Mouse (Mus musculus) layer of hippocampus, postnatal 36 days (tissue): ENCODE results near the gene Ablim2. TPM values are rescaled to one million over a fixed set of nuclear protein-coding genes. Genes with fewer than 3 reads are reported as not detected.

Experiments used
- DNase-seq, 2 experiments: peaks; one replicate each; pipeline ENCODE4 v3.0.0; 2022
- total RNA-seq, 2 experiments: library from RNA; stranded (reverse); gene quantifications; 2 replicates each; pipeline ENCODE4 v1.2.3; 2021

Gene Ablim2
- total RNA-seq, 2 experiments from 2014 or later, result 128 to 145 TPM

DNA sequence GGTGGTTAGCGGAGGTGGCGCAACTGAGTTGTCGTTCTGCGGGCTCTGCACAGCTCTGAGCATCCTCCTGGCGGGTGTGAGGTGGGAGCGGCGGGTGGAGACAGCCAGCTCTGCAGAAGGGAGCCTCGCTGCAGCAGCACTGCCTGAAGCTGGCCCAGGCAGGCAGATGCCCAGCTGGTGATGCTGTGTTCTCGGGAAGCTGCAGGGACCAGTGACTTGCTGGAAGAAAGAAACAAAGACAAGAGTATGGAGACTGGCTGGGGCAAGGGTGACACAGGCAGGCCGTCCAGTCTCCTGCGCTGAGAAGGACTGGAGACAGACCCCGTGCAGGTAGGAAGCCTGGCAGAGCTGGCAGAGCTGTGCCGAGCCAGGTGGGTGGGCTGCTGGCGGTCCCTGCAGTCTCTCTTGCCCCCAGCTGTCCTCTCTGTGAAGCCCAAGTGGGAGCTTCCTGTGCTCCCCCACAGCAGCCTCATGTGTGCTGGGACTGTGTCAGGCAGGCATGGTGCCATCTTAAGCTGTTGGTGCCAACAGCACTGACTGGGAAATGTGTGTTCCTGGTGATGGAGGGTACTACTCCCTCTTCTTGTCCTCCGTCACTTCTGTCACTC is 56.8 kb downstream of the Ablim2 start:
- DNase-seq, result peak; percentile 73 to 77

DNA sequence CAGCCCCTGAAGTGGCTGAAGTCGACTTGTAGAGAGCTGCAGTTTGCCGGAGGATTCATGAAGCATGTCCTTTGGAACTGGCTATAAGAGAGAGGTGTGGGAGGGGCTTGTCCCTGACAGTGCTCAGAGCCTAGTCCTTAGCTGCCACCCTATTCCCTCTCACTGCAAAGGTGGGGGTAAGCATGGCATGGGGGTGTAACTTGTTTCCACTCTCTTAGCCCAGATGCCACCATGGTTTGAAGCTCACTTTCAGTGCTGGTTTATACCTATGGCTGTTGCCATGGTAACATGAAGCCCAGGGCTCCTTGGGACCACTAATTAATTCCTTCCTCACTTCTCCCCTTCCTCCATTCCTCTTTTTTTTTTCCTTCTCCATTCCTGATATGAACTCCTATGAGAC is 57.4 kb downstream of the Ablim2 start:
- no peak for DNase-seq

DNA sequence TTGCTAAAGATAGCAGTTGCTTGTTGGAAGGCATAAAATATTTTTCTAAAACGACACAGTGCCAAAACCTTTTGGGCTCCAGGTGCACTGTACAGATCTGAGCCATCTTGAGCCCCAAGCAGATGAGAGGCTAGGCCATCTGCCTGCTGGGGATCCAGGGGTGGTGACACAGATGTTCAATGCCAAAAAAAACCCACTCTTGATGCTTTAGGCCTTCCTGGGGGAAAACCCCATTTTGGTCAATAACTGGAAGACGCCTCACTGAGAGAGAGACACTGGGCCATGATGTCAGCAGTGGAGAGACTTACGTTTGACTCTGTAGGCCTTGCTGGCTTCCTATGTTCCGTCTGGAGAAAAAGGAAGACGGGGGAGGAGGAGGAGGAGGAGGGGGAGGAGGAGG is 59.6 kb downstream of the Ablim2 start:
- DNase-seq, result no peak

DNA sequence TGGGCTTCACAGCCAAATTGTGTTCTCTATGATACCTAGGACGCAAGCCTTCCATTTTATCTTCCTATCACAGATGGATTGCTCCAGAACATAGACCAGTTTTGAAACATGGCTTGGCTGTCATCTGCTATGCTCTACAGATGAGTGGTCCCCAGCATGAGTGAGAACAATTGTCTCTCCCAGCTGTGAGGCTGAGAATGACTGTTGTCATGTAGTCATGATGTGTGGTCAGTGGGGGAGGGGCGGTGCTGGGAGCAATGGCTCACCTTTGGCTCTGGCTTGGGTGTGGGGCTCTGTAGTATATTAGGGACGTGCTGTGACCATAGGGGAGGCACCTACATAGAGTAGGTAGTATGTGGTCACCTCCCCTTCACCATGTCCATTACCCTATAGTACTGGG is 60.2 kb downstream of the Ablim2 start:
- DNase-seq, result no peak

DNA sequence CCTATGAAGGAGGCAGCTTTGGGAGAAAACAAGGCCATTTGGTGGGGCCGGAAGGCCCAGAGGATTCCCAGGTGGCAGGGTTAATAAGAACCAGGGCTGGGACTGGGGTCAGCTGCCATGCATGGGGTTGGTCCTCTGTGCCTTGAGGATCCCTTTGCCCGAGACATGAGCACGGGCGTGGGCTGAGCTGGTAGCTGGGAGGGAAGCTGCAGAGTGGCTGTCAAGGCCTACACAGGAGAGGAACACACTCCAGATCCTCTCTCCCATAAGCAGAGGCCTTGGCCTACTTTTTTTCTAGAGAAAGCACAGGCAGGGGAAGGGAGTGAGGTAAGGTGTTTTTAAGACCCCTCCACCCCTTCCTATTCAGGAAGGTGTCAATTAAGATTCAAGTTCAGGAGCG is 65.0 kb downstream of the Ablim2 start:
- DNase-seq, result no peak

DNA sequence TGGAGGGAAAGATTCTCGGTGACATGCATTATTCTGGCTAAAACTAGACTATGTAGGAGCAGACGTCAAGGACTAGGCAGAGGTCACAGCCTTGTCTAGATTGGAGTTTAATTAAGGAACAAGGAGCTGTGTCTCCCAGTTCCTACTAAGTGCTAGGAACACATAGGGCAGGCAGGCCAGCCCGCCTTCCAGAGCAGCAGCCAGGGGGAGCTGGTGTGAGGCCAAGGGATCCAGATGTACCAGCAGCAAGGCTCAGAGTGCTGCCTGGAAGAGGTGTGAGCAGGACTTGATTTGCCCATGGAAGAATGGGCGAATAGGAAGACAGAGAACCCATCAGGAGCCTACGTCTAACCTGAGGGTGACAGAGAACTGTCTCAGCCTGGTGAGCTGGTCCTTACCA is 68.8 kb downstream of the Ablim2 start:
- no peak for DNase-seq

DNA sequence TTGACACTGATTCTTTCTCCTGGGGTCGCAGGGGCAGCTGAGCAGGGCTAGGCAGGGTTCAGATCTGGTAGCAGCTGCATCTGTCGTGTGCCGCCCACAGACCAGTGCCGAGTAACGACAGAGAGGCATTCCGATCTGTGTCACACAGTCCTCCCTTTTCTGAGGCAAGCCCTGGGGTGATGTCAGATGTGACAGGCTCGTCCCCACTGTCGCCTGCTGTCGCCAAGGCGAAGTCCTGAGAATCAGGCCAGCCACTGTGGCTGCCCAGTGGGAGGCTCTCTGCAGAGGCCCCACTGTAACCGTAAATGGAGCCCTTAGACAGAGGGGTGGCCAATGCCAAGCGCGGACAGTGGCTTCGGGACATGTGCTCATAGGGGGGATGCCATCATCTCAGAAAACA is 69.4 kb downstream of the Ablim2 start:
- peak; percentile 41 to 70 for DNase-seq

DNA sequence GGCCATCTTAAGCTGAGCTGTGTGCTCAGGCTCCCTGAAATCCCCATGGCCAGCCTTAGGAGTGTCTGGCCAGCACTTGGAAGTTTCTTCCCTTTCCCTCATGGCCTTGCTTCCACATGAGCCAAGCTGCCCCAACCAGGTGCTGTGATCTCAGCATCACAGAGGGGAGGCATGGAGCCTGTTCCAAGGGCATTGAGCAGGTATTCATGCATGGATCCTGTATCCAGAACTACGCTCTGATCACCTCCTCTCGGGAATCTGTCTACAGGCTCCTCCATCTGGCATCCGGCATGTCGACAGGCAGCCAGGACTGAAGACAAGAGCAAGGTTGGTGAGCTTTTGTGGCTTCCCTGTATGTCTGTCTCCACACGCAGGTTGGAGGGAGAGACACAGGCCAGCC is 70.2 kb downstream of the Ablim2 start:
- DNase-seq, result no peak

DNA sequence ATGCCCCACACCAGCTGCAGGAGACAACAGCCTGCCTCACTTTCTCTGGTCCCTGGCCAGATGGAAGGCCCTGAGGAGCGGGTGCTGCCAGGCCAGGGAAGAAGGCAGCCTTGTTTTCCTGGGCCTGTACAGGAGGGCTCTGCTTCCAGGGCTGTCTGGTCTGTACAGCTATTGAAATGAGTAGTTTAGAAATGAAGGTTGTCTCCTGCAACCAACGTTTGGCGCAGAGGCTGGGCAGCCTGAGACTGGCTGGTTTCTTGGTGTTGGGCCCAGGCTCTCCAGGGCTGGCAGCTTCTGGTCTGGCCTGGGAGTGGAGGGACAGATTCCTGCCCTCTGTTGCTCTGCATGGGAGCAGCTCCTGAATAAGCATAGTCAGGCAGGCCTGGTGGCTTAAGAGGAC is 72.4 kb downstream of the Ablim2 start:
- DNase-seq, result peak; percentile 46 to 72

DNA sequence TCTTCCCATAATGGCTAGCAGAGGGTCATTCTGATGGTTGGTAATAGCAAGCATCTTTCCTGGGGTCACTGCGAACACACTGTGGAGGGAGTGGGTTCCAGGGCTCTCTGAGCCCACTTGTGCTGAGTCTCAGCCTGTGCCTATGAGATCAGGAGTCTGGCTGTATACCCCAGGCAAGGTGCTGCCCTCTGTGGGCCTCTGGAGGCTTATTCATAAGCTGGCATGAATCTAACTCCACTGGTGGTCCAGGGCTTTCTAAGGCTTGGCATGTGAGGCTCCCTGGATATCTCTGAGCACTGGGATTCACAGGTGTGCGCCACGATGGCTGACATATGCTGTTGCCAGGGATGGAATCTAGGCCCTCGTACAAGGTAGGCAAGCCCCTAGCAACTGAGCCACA is 76.2 kb downstream of the Ablim2 start:
- DNase-seq, result no peak

DNA sequence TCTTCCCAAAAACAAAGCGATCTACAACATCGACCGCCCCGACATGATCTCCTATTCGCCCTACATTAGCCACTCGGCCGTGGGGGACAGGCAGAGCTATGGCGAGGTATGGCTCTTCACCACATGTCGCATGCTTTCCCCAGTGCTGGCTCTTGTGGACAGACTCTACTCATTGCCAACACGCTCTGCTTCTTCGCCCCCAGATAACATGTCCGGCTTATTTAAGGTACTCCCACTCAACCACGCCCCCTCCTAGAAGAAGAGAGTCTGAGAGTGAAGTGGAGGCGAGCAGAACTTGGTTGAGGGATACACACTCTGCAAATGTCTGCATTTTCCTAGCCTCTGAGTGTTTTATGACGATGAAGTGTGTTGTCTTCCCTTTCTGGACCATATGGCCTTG is 79.3 kb downstream of the Ablim2 start:
- no peak for DNase-seq

DNA sequence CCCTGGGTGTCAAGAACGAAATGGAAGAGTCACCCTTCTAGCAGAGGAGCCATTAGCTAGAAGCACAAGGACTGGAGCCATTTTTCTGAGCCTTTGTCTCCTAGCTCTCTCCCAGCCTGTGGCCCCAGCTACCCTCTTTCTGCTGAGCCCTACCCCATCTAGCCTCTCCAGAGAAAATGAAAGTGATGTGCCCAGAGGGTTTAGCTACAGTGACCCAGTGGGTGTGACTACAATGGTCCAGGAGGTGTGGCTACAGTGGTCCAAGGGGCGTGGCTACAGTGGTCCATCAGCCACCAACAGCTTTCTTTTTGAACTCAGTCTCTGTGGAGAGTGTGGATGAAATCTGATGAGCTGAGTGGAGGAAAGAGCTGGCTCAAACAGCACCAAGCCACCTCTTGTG is 81.6 kb downstream of the Ablim2 start:
- DNase-seq, result no peak

DNA sequence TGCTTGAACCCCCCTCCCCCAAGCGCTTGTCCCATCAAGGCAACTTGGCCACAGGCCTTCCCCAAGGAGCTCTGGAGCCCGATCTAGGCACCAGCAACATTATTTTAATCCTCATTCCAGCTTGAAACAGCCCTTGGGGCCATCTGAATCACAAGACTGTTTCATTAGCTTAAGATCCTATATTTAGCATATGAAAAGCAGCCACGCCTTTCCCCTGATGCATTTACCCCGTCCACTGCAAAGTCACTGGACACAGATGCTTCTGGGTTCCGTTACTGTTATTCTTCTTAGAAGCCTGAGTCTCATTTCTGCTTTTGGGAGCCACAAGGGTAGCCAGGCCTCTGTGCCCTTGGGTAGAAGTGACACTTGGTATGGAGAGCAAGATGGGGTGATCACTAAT is 93.8 kb downstream of the Ablim2 start:
- no peak for DNase-seq

DNA sequence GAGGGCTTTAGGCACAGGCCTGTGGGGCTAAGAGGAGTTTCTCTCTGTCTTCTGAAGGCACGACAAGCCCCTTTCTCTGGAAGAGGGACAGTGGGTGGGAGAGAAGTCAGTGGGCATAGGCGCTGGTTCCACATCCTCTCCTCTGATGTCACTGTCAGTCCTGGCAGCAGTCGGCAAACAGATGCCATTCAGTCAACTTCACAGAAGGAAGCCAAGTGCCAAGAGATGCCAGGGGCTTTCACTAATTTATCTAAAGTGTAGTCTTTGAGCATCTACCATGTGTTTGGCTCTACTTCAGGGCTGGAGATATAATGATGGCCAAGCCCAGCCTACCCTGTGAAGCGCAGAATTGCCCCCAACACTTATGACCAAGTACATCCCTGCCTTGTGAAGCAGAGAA is 95.8 kb downstream of the Ablim2 start:
- no peak for DNase-seq

DNA sequence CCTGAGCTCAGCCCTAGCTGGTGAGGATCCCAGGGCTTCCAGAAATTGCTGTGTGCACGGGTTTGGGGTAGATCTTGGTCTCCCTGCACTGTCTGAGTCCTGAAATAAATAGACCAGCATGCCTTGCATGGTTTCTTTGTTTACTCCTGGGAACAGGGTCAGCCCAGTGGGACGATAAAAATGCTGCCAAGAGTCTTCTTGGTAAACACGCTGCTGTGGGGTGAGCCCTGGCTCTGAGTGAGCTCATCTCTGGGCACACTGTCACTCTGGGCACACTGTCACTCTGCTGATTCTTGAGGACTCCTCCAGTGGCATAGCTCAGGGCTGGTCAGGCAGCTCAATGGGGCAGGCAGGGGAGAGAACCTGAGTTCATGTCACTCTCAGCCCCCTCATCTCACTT is 98.6 kb downstream of the Ablim2 start:
- no peak for DNase-seq

DNA sequence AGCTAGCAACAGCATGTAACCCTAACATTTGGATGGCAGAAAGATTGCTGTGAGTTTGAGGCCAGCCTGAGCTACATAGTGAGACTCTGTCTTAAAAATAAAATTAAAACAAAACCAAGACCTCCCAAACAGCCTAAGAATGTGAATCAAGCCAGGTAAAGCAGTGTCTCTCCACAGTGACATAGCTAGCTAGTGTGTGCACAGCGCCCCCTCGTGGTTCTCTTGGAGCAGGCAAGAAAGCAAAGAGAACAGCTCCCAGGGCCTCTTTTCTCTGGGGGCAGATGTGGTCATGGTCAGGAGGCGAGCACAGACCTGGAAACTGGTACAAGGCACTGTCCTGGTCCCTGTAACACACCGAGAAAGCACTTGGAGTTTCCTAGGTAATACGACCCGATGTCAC is 100.4 kb downstream of the Ablim2 start:
- peak; percentile 45 to 51 for DNase-seq

DNA sequence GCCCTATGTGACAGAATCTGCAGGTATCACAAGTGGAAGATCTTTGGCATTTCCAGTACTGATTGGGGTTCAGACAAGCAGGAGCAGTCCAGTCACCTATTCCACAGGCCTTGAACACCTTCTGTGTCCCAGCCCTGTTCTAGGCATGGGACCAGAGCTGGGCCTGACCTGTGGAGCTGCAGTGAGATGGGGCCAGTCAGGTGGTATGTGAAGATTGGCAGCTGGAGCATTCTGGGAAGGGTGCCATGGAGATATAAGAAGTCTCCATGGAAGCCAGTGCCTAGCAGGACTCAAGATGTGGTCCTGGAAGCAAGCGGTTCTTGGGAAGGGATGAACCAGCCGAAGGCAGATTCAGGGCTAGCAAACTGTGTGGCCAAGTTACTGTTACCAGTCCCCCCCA is 103.8 kb downstream of the Ablim2 start:
- no peak for DNase-seq

DNA sequence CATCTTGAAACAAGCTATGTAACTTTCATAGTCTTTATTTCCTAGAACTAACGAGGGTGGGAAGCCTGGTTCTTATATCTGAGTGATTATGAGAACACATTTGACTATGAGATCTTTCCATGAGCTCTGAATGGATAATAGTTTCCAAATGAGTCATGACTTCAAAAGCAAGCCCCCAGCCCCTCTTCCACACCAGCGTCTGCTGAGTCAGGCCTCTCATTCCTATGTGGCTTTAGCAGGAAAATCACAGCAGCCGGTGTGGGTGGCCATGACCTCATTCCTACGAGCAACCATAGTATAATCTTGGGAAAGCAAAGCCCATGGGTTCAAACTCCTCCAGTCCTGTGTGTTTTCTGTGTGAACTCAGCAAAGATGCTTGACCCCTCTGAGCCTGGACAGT is 112.3 kb downstream of the Ablim2 start:
- DNase-seq, result no peak

DNA sequence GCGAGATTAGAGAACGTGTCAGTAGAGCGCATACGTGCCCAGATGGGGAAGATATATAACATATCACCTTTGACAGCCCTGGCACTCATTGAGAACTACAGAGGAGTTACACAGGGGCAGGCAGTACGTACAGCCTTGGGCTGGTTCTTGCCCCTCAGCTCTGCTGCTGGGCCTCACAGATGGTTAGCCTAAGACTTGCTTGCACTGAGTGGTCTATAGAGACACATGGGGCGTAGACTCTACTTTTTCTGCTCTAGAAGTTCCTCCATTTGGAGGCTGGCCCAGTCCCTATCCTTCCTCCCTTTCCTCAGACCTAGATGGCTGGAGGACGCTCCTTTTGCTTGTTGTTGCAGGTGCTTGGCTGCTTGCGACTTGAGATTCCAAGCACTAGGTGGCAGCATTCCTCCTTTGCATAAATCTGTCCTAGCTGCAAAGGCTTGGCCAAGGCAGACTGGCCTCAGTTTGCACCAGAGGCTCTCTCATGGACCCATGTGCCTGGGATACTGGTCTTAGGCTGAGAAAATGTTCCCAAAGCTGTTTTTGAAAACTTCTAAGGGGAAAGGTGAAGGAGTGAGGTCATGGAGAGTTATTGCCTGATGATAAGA is 112.8 kb downstream of the Ablim2 start:
- DNase-seq, result peak; percentile 63 to 66

DNA sequence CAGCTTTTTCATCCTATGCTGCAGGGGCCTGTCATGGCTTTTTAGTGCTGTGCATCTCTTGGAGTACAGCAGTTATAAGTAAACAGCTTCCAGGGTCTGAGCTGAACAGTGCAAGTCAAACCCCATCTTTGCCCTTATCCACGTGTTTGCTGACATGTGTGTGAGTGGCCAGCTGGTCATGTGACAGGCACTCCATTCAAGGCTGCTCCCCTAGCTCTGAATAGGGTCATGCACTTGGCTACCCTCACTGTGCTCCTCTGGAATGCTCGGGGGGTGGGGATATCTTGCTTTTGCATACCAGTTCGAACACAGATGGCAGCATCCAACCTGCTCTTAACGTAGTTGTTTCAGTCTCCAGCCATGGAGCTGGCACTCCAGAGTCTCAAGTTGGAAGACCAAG is 115.7 kb downstream of the Ablim2 start:
- DNase-seq, result no peak

DNA sequence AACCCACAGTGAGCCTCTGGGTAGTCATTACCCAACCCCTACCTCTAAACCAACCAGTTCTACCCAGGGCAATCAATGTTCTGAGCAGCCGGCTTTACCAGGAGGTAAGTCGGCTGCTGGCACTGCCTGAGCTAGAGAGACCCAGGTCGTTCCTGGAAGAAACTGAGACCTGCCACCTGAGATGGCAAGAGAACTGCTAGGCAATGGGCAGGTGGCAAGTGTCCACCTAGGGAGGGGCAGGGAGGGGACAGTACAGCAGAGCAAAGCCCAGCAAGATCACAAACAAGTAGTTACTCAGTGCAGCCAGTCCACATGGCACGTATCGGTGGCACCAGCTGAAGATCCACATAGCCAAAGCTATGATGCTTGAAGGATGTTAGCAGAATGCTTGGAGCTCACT is 118.6 kb downstream of the Ablim2 start:
- DNase-seq, result no peak

DNA sequence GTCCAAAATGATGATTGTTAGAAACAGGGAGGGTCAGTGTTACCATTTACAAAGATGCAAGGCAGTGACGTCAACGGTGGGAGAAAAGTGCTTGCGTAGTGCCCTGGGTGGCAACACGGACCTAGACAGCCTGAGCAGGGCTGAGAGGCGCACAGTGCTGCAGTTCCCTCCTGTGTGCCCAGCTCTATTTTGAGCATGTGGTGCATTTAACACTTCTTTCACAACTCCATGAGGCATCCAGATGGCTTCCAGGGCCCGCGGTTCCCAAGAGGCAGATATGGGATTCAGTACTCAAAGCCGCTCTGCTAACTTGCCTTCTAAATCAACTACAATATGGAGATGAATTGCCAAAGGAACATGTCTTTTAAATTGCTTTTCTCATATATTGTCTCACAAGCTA is 121.5 kb downstream of the Ablim2 start:
- DNase-seq, result peak; percentile 74

DNA sequence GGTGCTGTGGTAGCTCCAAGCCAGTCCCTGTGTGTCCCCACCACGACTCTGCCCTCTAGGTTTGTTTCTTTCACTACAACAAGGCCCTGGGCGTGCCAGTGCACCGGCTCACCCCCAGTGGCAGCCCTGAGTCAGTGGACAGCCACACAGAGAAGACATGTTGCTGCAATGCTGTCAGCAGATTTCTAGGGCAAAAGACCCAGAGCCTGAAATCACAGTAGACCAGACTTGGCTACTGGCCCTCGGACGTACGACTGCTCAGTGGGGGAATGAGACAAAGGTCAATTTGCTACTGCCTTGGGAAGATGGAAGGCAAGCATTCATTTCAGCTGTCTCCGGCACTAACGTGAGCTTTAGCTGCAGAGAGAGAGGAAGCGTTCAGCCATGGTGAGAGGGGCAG is 124.7 kb downstream of the Ablim2 start:
- DNase-seq, result no peak

DNA sequence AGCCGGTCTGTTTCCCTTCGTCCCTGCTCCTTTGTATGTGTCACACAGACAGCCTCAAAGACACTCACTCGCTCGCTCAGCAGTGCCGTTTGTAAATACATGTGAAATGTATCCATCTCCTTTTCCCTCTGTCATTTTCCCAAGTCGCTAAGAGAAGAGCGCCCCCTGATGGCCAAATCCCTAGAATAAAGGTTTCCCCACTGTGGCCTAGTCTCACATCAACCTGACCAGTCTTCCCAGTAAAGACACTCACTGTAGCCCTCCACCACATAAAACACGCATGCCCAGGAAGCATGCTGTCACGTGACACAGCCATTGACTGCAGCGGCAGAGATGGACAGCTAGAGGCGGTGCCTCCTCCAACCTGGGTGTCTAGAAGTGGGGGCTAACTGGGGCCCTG is 126.6 kb downstream of the Ablim2 start:
- peak in 1 of 2 experiments; percentile 53 for DNase-seq

DNA sequence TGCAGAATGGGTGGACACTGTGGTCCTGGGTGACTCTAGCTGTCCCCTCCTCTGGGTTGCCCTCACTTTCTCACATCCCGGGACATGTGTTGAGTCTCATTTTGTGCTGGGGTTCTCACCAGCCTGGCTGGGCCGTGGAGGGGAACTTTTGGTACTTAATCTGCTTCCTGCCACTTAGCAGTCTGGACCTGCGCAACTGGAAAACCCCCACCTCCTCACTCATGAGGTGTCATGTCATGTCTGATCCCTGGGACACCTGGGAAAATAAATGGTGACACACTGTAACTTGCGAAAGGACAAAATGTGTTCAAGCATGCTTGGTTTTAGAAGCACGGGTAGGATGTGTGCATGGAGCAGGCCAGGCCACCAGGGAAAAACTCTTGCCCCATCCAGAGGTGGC is 127.0 kb downstream of the Ablim2 start:
- DNase-seq, result no peak
